Mouse (Mus musculus): ENCODE measurements at regions not wholly inside any gene's neighbourhood (a gene's known extent, or its start where the extent isn't known, plus 50 kb on each side); places are given as distances from the start of the nearest gene placed in this dataset.
"Not testable (repeated sequence)": the region's sequence is repeated elsewhere in the genome, so short reads cannot be mapped to it uniquely, and the experiment has no call there.

GRCm38 (mm10) chr12:113241373-113242193 lies 55.9 kb downstream of the Tmem121 start:
- Histone ChIP-seq H3K4me3 (ENCODE audit: low read depth, low read length) (no peak overlapping the region), H3K4me2 (no peak overlapping the region), H3K27ac (ENCODE audit: low read depth, low read length) (no peak overlapping the region), H3K9ac (ENCODE audit: low read depth, low read length) (no peak overlapping the region), H3K36me3 (ENCODE audit: control insufficient read depth, insufficient read depth, low read length) (no peaks in the 10 kb centered on the region), H3K27me3 (ENCODE audit: control insufficient read depth, insufficient read depth, low read length) (no peaks in the 10 kb centered on the region), H3K4me1 (ENCODE audit: control insufficient read depth, insufficient read depth, low read length) (no peaks in the 10 kb centered on the region), H3K9me3 (replicated peaks; ENCODE audit: control insufficient read depth, low read length) (no peaks in the 10 kb centered on the region)
- WGBS (ENCODE audit: insufficient replicate concordance): 82% methylated on average over 7 of the region's 7 CpGs
- no peak for ATAC-seq (replicated peaks; ENCODE audit: insufficient number of reproducible peaks, low FRiP score, low TSS enrichment)

GRCm38 (mm10) chr12:113242194-113242510 lies 56.4 kb downstream of the Tmem121 start:
- Histone ChIP-seq H3K36me3 (ENCODE audit: control insufficient read depth, insufficient read depth, low read length) (no peaks in the 10 kb centered on the region), H3K4me3 (ENCODE audit: low read depth, low read length) (no peak overlapping the region), H3K27ac (ENCODE audit: low read depth, low read length) (no peak overlapping the region), H3K4me1 (ENCODE audit: control insufficient read depth, insufficient read depth, low read length) (no peaks in the 10 kb centered on the region), H3K9me3 (replicated peaks; ENCODE audit: control insufficient read depth, low read length) (no peaks in the 10 kb centered on the region), H3K4me2 (no peak overlapping the region), H3K9ac (ENCODE audit: low read depth, low read length) (no peak overlapping the region), H3K27me3 (ENCODE audit: control insufficient read depth, insufficient read depth, low read length) (no peaks in the 10 kb centered on the region)
- 77% methylated on average over 3 of the region's 3 CpGs for WGBS (ENCODE audit: insufficient replicate concordance)
- no peak for ATAC-seq (replicated peaks; ENCODE audit: insufficient number of reproducible peaks, low FRiP score, low TSS enrichment)

DNA sequence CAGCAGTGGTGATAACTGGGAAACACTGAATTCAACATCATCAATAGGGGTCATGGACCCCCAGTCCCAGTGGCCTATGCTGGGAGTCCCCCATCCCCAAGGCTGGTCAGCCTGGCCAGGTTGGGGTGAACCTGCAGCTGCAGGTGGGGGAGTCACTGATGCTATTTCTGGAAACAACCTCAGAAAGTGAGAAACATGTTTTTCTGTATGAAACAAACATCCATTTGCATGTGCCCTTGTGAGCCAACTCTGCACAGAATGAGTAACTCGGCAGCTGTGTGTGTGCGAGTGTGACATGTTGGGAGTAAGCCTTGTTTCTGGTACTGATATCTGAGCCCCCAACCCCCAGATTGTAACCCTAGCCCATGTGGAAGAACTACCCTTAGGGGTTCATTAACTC lies 59.0 kb downstream of the Tmem121 start:
- WGBS (ENCODE audit: insufficient replicate concordance): 89% methylated on average over 2 of the region's 2 CpGs
- H3K27ac ChIP-seq (ENCODE audit: low read depth, low read length): no peak overlapping the region
- no peak overlapping the region for H3K4me2 ChIP-seq
- no peaks in the 10 kb centered on the region for H3K27me3 ChIP-seq (ENCODE audit: control insufficient read depth, insufficient read depth, low read length)
- H3K9me3 ChIP-seq (replicated peaks; ENCODE audit: control insufficient read depth, low read length): no peaks in the 10 kb centered on the region
- no peak for ATAC-seq (replicated peaks; ENCODE audit: insufficient number of reproducible peaks, low FRiP score, low TSS enrichment)
- no peak overlapping the region for H3K9ac ChIP-seq (ENCODE audit: low read depth, low read length)
- H3K4me1 ChIP-seq (ENCODE audit: control insufficient read depth, insufficient read depth, low read length): no peaks in the 10 kb centered on the region
- no peak overlapping the region for H3K4me3 ChIP-seq (ENCODE audit: low read depth, low read length)
- no peaks in the 10 kb centered on the region for H3K36me3 ChIP-seq (ENCODE audit: control insufficient read depth, insufficient read depth, low read length)

DNA sequence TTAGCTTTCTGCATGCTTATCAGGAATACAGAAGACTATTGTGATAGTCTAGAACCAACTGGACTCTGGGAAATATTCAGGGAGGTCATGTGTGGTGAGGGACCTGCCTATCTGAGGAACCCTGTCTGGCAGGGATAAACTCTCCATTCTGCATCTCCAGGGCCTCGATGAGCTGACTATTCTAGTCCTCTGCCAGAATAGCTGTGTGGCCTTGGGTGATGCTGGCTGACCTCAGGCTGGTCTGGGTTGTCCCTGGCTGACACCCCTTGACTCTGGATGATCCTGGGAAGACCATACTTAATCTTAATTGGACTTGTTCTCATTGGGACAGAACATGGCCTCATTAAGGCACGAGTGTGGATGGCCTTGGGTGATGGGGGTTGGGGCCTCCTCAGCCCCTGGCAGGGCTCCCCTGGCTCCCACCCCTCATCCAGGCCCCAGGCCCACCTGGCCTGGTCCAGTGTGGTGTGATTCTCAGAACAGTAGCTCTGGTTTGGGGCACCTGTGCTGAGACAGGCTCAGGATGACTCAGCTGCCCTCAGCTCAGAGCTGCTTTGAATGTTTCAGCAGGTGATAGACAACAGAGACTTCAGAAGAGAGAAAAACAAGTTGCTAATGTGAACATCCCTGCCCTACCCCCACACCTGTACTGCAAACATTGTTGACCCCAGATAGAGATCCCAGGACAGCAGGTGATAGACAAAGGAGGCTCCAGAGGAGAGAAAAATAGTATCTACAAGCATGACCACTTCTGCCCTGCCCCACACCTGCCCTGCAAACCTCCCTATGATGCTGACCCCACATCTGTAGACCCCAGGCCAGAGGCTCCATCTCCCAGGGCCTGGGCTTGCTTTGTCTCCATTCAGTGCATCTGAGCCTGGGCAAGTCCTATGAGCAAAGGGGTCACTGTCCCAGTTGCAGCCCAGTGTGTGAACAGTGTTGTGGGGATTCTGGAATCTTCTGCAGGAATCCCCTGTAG lies 68.0 kb downstream of the Tmem121 start:
- not testable (repeated sequence) for H3K27ac ChIP-seq (ENCODE audit: low read depth, low read length); ATAC-seq (replicated peaks; ENCODE audit: insufficient number of reproducible peaks, low FRiP score, low TSS enrichment); H3K4me3 ChIP-seq (ENCODE audit: low read depth, low read length); H3K9ac ChIP-seq (ENCODE audit: low read depth, low read length); H3K4me2 ChIP-seq; H3K4me1 ChIP-seq (ENCODE audit: control insufficient read depth, insufficient read depth, low read length); H3K9me3 ChIP-seq (replicated peaks; ENCODE audit: control insufficient read depth, low read length); H3K36me3 ChIP-seq (ENCODE audit: control insufficient read depth, insufficient read depth, low read length); H3K27me3 ChIP-seq (ENCODE audit: control insufficient read depth, insufficient read depth, low read length)
- WGBS (ENCODE audit: insufficient replicate concordance): 55% methylated on average over 2 of the region's 2 CpGs

DNA sequence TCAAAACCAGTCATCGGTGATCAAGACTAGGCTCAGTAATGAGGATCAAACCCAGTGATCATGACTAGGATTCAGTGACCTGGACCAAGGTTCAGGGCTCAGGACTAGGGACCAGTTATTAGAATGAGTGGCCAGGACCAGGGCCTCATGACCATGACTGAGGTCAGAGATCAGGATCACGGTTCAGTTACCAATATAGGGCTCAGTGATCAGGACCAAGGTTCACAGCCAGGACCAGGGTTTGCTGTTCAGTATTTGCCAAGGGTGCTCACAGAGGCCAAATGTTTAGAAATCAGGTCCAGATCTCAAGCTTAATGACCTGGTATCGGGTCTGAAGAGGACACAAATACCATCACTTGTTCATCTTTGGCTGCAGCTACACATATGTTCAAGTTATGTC lies 69.6 kb downstream of the Tmem121 start:
- Histone ChIP-seq H3K4me3 (ENCODE audit: low read depth, low read length) (no peak overlapping the region), H3K9me3 (replicated peaks; ENCODE audit: control insufficient read depth, low read length) (no peaks in the 10 kb centered on the region), H3K4me2 (no peak overlapping the region), H3K9ac (ENCODE audit: low read depth, low read length) (no peak overlapping the region), H3K27ac (ENCODE audit: low read depth, low read length) (no peak overlapping the region), H3K4me1 (ENCODE audit: control insufficient read depth, insufficient read depth, low read length) (no peaks in the 10 kb centered on the region), H3K36me3 (ENCODE audit: control insufficient read depth, insufficient read depth, low read length) (no peaks in the 10 kb centered on the region), H3K27me3 (ENCODE audit: control insufficient read depth, insufficient read depth, low read length) (no peaks in the 10 kb centered on the region)
- no peak for ATAC-seq (replicated peaks; ENCODE audit: insufficient number of reproducible peaks, low FRiP score, low TSS enrichment)
- 85% methylated on average over 3 of the region's 3 CpGs for WGBS (ENCODE audit: insufficient replicate concordance)

GRCm38 (mm10) chr12:113256628-113257027 lies 70.9 kb downstream of the Tmem121 start:
- no peaks in the 10 kb centered on the region for H3K9me3 ChIP-seq (replicated peaks; ENCODE audit: control insufficient read depth, low read length)
- ATAC-seq (replicated peaks; ENCODE audit: insufficient number of reproducible peaks, low FRiP score, low TSS enrichment): no peak
- H3K36me3 ChIP-seq (ENCODE audit: control insufficient read depth, insufficient read depth, low read length): no peaks in the 10 kb centered on the region
- H3K27ac ChIP-seq (ENCODE audit: low read depth, low read length): no peak overlapping the region
- H3K9ac ChIP-seq (ENCODE audit: low read depth, low read length): no peak overlapping the region
- no peak overlapping the region for H3K4me2 ChIP-seq
- WGBS (ENCODE audit: insufficient replicate concordance): 78% methylated on average over 2 of the region's 2 CpGs
- no peak overlapping the region for H3K4me3 ChIP-seq (ENCODE audit: low read depth, low read length)
- H3K27me3 ChIP-seq (ENCODE audit: control insufficient read depth, insufficient read depth, low read length): no peaks in the 10 kb centered on the region
- no peaks in the 10 kb centered on the region for H3K4me1 ChIP-seq (ENCODE audit: control insufficient read depth, insufficient read depth, low read length)

GRCm38 (mm10) chr12:113257243-113257642 lies 71.5 kb downstream of the Tmem121 start:
- no peaks in the 10 kb centered on the region for H3K27me3 ChIP-seq (ENCODE audit: control insufficient read depth, insufficient read depth, low read length)
- no peaks in the 10 kb centered on the region for H3K4me1 ChIP-seq (ENCODE audit: control insufficient read depth, insufficient read depth, low read length)
- H3K9me3 ChIP-seq (replicated peaks; ENCODE audit: control insufficient read depth, low read length): no peaks in the 10 kb centered on the region
- H3K36me3 ChIP-seq (ENCODE audit: control insufficient read depth, insufficient read depth, low read length): no peaks in the 10 kb centered on the region
- no peak overlapping the region for H3K4me3 ChIP-seq (ENCODE audit: low read depth, low read length)
- no peak overlapping the region for H3K4me2 ChIP-seq
- no peak for ATAC-seq (replicated peaks; ENCODE audit: insufficient number of reproducible peaks, low FRiP score, low TSS enrichment)
- H3K9ac ChIP-seq (ENCODE audit: low read depth, low read length): no peak overlapping the region
- H3K27ac ChIP-seq (ENCODE audit: low read depth, low read length): no peak overlapping the region
- 57% methylated on average over 2 of the region's 2 CpGs for WGBS (ENCODE audit: insufficient replicate concordance)

DNA sequence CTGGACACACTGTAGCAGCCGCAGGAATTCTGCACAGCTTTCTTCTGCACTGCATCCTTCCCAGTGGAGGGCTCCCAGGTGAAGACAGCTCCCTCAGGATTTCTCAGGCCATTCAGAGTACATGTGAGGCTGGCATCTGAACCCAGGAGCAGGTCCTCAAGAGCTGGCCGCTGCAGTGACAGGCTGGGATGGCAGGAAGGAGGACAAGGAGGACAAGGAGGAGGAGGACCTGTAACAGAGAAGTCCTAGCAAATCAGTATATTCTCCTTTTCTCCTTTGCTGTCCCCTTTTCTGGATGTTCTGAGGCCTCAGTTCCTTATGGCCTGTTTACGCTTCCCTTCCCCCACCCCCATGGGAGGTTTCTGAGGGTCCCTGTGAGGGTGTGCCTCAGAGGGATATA lies 73.7 kb downstream of the Tmem121 start:
- no peak overlapping the region for H3K4me3 ChIP-seq (ENCODE audit: low read depth, low read length)
- no peaks in the 10 kb centered on the region for H3K27me3 ChIP-seq (ENCODE audit: control insufficient read depth, insufficient read depth, low read length)
- 78% methylated on average over 3 of the region's 3 CpGs for WGBS (ENCODE audit: insufficient replicate concordance)
- H3K9ac ChIP-seq (ENCODE audit: low read depth, low read length): no peak overlapping the region
- H3K4me2 ChIP-seq: no peak overlapping the region
- no peaks in the 10 kb centered on the region for H3K9me3 ChIP-seq (replicated peaks; ENCODE audit: control insufficient read depth, low read length)
- H3K27ac ChIP-seq (ENCODE audit: low read depth, low read length): no peak overlapping the region
- ATAC-seq (replicated peaks; ENCODE audit: insufficient number of reproducible peaks, low FRiP score, low TSS enrichment): no peak
- H3K36me3 ChIP-seq (ENCODE audit: control insufficient read depth, insufficient read depth, low read length): no peaks in the 10 kb centered on the region
- H3K4me1 ChIP-seq (ENCODE audit: control insufficient read depth, insufficient read depth, low read length): no peaks in the 10 kb centered on the region

Measured in heart, embryonic 11.5 days (tissue).